Mouse (Mus musculus): ENCODE measurements around the gene Gdf11. TPM values are rescaled to one million over a fixed set of nuclear protein-coding genes. Genes with fewer than 3 reads are reported as not detected.

Gene Gdf11
- polyA plus RNA-seq, 1 experiment from 2014 or later, result 4.5 TPM

DNA sequence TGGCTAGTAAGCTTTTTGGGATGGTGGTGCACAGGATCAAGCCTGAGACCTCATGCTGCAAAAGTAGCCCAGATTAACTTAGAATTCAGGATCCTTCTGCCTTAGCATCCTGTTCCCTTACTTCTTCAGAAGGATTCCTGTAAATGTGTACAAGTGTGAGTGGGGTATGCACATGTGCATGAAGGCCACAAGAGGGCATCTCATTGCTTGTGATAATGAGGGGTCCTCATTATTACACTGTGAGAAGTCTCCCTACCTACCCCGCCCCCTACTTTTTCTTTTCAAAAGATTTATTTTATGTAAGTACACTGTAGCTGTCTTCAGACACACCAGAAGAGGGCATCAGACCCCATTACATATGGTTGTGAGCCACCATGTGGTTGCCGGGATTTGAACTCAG lies 24.0 kb upstream of the Gdf11 start:
- 95% methylated on average over 2 of the region's 2 CpGs for WGBS
- no peak for DNase-seq (ENCODE audit: low spot score)
- peaks cover 62% of the 10 kb centered on the region for H3K36me3 ChIP-seq (ENCODE audit: control insufficient read depth, insufficient read depth, low read length)

DNA sequence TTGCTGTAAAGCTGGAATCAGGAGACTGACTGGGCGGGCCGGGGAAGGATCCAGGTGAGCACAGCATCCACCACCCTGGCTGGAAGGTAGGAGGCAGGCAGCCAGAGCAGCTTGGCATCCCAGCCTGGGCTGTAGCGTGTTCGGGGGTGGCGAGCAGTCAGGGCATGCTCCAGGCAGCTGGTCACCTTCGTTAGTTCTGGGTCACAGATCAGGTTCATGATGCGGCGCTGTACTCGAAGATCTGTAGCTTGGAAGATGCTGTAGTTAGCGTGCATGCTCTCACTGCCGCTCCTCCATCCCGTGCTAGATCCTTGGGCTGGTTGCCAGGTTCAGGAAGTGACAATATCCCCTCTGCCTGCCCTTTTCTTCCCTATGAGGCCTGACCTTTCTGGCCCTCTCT lies 22.2 kb upstream of the Gdf11 start:
- Histone ChIP-seq H3K9me3 (ENCODE audit: control insufficient read depth, low read length) (no peaks in the 10 kb centered on the region), H3K27ac (ENCODE audit: low read depth) (no peak overlapping the region), H3K4me2 (ENCODE audit: low read length) (no peak overlapping the region), H3K9ac (ENCODE audit: low read length) (no peak overlapping the region), H3K4me3 (ENCODE audit: low read depth, low read length) (no peak overlapping the region), H3K27me3 (replicated peaks; ENCODE audit: control insufficient read depth, insufficient read depth, low read length) (no peaks in the 10 kb centered on the region), H3K36me3 (ENCODE audit: control insufficient read depth, insufficient read depth, low read length) (peaks cover 62% of the 10 kb centered on the region), H3K4me1 (replicated peaks; ENCODE audit: control insufficient read depth, insufficient read depth, low read length) (peaks cover 15% of the 10 kb centered on the region; the same call in 1 of the 2 replicates)
- no peak for ATAC-seq (replicated peaks; ENCODE audit: low FRiP score, low TSS enrichment, low read depth)
- no peak for DNase-seq (ENCODE audit: low spot score)
- WGBS, result 96% methylated on average over 12 of the region's 12 CpGs

More for the DNA sequence above, 24.0 kb upstream of the Gdf11 start:
- no peak overlapping the region for H3K4me3 ChIP-seq (ENCODE audit: low read depth, low read length)
- no peaks in the 10 kb centered on the region for H3K9me3 ChIP-seq (ENCODE audit: control insufficient read depth, low read length)
- H3K9ac ChIP-seq (ENCODE audit: low read length), result no peak overlapping the region
- peaks cover 12% of the 10 kb centered on the region; the same call in 1 of the 2 replicates for H3K4me1 ChIP-seq (replicated peaks; ENCODE audit: control insufficient read depth, insufficient read depth, low read length)
- H3K4me2 ChIP-seq (ENCODE audit: low read length), result no peak overlapping the region
- no peak overlapping the region for H3K27ac ChIP-seq (ENCODE audit: low read depth)
- no peaks in the 10 kb centered on the region for H3K27me3 ChIP-seq (replicated peaks; ENCODE audit: control insufficient read depth, insufficient read depth, low read length)
- ATAC-seq (replicated peaks; ENCODE audit: low FRiP score, low TSS enrichment, low read depth), result no peak

DNA sequence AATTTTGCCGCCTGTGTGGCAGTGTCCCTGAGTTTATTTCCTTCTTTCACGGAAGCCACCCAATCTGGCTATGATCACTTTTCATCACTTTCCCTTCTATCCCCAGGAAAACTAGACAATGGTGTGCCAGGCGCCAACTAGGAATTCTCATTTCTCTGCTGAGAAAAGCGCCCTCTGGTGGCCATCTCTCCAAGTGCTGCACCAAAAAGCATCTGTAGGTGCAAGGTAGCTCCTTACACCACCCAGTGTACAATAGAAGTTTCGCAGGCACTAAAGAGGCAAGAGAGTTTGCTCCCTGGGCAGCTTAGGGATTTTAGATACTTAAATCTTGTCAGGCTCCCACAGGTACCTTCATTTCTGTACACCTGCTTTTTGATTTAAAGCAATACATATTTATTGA lies 21.7 kb upstream of the Gdf11 start:
- Histone ChIP-seq H3K4me2 (ENCODE audit: low read length) (no peak overlapping the region), H3K27ac (ENCODE audit: low read depth) (no peak overlapping the region), H3K4me1 (replicated peaks; ENCODE audit: control insufficient read depth, insufficient read depth, low read length) (peaks cover 15% of the 10 kb centered on the region; the same call in 1 of the 2 replicates), H3K9ac (ENCODE audit: low read length) (no peak overlapping the region), H3K4me3 (ENCODE audit: low read depth, low read length) (no peak overlapping the region), H3K36me3 (ENCODE audit: control insufficient read depth, insufficient read depth, low read length) (peaks cover 59% of the 10 kb centered on the region), H3K27me3 (replicated peaks; ENCODE audit: control insufficient read depth, insufficient read depth, low read length) (no peaks in the 10 kb centered on the region), H3K9me3 (ENCODE audit: control insufficient read depth, low read length) (no peaks in the 10 kb centered on the region)
- ATAC-seq (replicated peaks; ENCODE audit: low FRiP score, low TSS enrichment, low read depth), result peak; percentile 20; the same call in 1 of the 2 replicates
- 10% methylated on average over 5 of the region's 5 CpGs for WGBS
- DNase-seq (ENCODE audit: low spot score), result peak; percentile 96

DNA sequence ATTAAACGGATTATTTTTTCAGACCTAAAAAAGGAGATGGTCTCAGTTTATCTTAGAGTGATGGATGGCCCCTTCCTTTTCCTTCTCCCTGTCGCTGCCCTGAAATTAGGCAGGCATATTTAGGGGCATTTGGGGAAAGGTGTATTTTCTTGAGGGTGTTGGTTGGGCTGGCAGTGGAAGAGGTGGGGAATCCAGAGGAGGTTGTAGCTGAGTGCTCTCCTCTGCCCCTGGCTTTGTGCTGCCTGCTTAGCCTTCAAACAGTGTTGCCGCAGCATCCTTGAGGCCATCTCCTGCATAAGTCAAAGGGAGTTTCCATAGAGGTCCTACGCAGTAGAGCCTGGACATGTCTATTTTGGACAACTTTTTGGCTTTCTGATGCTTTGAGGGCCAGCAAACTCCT lies 21.3 kb upstream of the Gdf11 start:
- Histone ChIP-seq H3K36me3 (ENCODE audit: control insufficient read depth, insufficient read depth, low read length) (peaks cover 55% of the 10 kb centered on the region), H3K4me1 (replicated peaks; ENCODE audit: control insufficient read depth, insufficient read depth, low read length) (peaks cover 15% of the 10 kb centered on the region; the same call in 1 of the 2 replicates), H3K27ac (ENCODE audit: low read depth) (no peak overlapping the region), H3K9ac (ENCODE audit: low read length) (no peak overlapping the region), H3K4me2 (ENCODE audit: low read length) (no peak overlapping the region), H3K4me3 (ENCODE audit: low read depth, low read length) (no peak overlapping the region), H3K27me3 (replicated peaks; ENCODE audit: control insufficient read depth, insufficient read depth, low read length) (no peaks in the 10 kb centered on the region), H3K9me3 (ENCODE audit: control insufficient read depth, low read length) (no peaks in the 10 kb centered on the region)
- DNase-seq (ENCODE audit: low spot score) (no peak), ATAC-seq (replicated peaks; ENCODE audit: low FRiP score, low TSS enrichment, low read depth) (no peak)
- 71% methylated on average over 4 of the region's 4 CpGs for WGBS

DNA sequence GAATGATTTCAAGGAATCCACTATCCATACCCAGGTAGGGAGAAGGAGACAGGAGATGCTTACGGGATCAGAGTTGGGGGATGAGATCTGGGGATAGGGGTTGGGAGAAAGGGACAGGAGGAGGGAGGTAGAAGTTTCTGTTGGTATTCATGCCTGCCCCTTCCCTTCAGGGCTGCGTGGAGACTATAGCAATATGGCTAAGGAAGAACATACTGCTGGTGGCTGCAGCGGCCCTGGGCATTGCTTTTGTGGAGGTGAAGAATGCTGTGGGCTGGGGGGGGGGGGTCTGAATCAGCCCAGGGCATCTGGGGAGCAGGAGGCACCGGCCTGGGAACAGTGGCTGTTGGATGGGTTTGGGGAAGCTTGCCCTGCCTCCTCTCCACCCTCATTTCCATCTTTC lies 20.8 kb upstream of the Gdf11 start:
- no peak overlapping the region for H3K27ac ChIP-seq (ENCODE audit: low read depth)
- no peak overlapping the region for H3K4me3 ChIP-seq (ENCODE audit: low read depth, low read length)
- 85% methylated on average over 4 of the region's 4 CpGs for WGBS
- no peaks in the 10 kb centered on the region for H3K9me3 ChIP-seq (ENCODE audit: control insufficient read depth, low read length)
- DNase-seq (ENCODE audit: low spot score), result no peak
- H3K36me3 ChIP-seq (ENCODE audit: control insufficient read depth, insufficient read depth, low read length), result peaks cover 50% of the 10 kb centered on the region
- no peak for ATAC-seq (replicated peaks; ENCODE audit: low FRiP score, low TSS enrichment, low read depth)
- H3K4me1 ChIP-seq (replicated peaks; ENCODE audit: control insufficient read depth, insufficient read depth, low read length), result peaks cover 15% of the 10 kb centered on the region; the same call in 1 of the 2 replicates
- H3K9ac ChIP-seq (ENCODE audit: low read length), result no peak overlapping the region
- H3K27me3 ChIP-seq (replicated peaks; ENCODE audit: control insufficient read depth, insufficient read depth, low read length), result no peaks in the 10 kb centered on the region
- no peak overlapping the region for H3K4me2 ChIP-seq (ENCODE audit: low read length)

DNA sequence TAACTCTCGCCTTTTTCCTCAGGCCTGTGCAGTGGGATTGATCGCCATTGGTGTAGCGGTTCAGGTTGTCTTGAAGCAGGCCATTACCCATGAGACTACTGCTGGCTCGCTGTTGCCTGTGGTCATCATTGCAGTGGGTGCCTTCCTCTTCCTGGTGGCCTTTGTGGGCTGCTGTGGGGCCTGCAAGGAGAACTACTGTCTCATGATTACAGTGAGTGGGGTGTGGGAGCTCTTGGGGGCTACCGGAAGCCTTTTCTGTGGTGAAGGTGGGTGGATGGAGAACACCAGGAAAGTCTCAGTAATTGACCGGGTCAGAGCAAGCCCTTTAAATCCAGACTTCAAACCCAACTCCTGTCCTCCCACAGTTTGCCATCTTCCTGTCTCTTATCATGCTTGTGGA lies 19.9 kb upstream of the Gdf11 start:
- peak overlapping the region; percentile 69 for H3K4me2 ChIP-seq (ENCODE audit: low read length)
- H3K36me3 ChIP-seq (ENCODE audit: control insufficient read depth, insufficient read depth, low read length), result peaks cover 41% of the 10 kb centered on the region
- no peak overlapping the region for H3K9ac ChIP-seq (ENCODE audit: low read length)
- DNase-seq (ENCODE audit: low spot score), result no peak
- H3K27me3 ChIP-seq (replicated peaks; ENCODE audit: control insufficient read depth, insufficient read depth, low read length), result no peaks in the 10 kb centered on the region
- no peak overlapping the region for H3K27ac ChIP-seq (ENCODE audit: low read depth)
- no peak for ATAC-seq (replicated peaks; ENCODE audit: low FRiP score, low TSS enrichment, low read depth)
- peaks cover 15% of the 10 kb centered on the region; the same call in 1 of the 2 replicates for H3K4me1 ChIP-seq (replicated peaks; ENCODE audit: control insufficient read depth, insufficient read depth, low read length)
- WGBS, result 89% methylated on average over 6 of the region's 6 CpGs
- no peak overlapping the region for H3K4me3 ChIP-seq (ENCODE audit: low read depth, low read length)
- H3K9me3 ChIP-seq (ENCODE audit: control insufficient read depth, low read length), result no peaks in the 10 kb centered on the region

DNA sequence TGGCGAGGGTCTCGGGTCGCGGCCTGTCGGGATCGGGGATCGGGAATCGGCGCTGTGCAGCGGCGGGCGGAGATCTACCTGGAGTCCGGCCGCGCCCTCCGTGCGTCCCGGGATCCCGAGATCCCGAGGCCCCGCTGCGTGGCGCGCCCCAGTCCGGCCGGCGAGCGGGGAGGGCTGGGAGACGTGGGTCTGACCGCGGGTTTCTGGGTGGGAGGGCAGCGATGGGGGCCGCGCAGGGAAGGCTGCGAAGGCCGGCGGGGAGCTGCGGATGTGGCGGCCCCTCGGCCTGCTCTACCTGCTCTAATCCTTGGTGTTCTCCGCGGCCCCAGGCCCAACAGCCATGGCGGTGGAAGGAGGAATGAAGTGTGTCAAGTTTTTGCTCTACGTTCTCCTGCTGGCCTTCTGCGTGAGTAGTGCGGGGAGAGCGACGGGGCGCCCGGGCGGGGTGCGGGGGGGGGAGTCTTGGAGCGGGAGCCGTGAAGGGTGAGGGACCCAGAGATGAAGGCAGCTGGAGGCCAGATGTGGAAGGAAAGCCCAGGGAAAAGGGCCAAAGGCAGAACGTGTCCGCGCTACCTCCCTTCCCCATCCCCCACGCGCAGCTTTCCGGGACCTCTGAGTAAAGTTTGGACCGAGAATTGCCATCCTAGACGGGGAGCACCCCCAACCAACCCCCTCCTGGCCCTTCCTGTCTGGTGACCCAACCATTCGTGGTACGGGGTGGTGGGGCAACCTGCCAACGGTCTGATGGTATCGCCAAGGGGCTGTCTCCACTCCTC lies 18.7 kb upstream of the Gdf11 start:
- Histone ChIP-seq H3K27me3 (replicated peaks; ENCODE audit: control insufficient read depth, insufficient read depth, low read length) (no peaks in the 10 kb centered on the region), H3K4me3 (ENCODE audit: low read depth, low read length) (peak overlapping the region; percentile 83), H3K9ac (ENCODE audit: low read length) (peak overlapping the region; percentile 97), H3K9me3 (ENCODE audit: control insufficient read depth, low read length) (no peaks in the 10 kb centered on the region), H3K36me3 (ENCODE audit: control insufficient read depth, insufficient read depth, low read length) (peaks cover 33% of the 10 kb centered on the region), H3K4me1 (replicated peaks; ENCODE audit: control insufficient read depth, insufficient read depth, low read length) (peaks cover 15% of the 10 kb centered on the region; the same call in 1 of the 2 replicates), H3K4me2 (ENCODE audit: low read length) (peak overlapping the region; percentile 69), H3K27ac (ENCODE audit: low read depth) (peak overlapping the region; percentile 89)
- WGBS, result under 1% methylated on average over 65 of the region's 66 CpGs
- ATAC-seq (replicated peaks; ENCODE audit: low FRiP score, low TSS enrichment, low read depth), result peak; percentile 28
- DNase-seq (ENCODE audit: low spot score), result peak; percentile 77

DNA sequence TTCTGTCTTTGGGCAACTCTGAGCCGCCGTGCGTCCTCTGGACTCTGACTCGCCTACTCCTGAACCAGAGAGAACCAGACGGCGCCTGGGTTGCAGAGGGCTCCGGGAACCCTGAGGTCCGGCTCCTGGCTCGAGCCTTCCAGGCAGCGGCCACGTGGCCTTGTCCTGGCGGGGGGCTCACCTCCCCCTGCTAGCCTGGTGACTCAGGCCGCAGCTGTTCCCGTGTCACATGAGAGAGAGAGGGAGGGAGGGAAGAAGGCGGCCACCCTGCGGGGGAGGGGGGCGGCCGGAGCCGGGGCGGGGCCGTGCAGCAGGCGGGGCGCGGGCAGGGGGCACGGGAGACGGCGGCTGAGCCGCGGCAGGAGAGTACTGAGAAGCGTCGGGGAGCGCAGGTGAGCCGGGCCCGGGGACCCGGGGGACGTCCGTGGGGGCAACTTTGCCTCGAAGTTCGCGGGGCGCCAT lies 18.1 kb upstream of the Gdf11 start:
- peak; percentile 82 for ATAC-seq (replicated peaks; ENCODE audit: low FRiP score, low TSS enrichment, low read depth)
- WGBS, result under 1% methylated on average over 39 of the region's 41 CpGs
- peak; percentile 92 for DNase-seq (ENCODE audit: low spot score)

More for the DNA sequence above, 18.1 kb upstream of the Gdf11 start:
- Histone ChIP-seq H3K9me3 (ENCODE audit: control insufficient read depth, low read length) (no peaks in the 10 kb centered on the region), H3K9ac (ENCODE audit: low read length) (peak overlapping the region; percentile 97), H3K27me3 (replicated peaks; ENCODE audit: control insufficient read depth, insufficient read depth, low read length) (no peaks in the 10 kb centered on the region), H3K27ac (ENCODE audit: low read depth) (peak overlapping the region; percentile 89), H3K36me3 (ENCODE audit: control insufficient read depth, insufficient read depth, low read length) (peaks cover 27% of the 10 kb centered on the region), H3K4me2 (ENCODE audit: low read length) (peak overlapping the region; percentile 69), H3K4me3 (ENCODE audit: low read depth, low read length) (peak overlapping the region; percentile 83), H3K4me1 (replicated peaks; ENCODE audit: control insufficient read depth, insufficient read depth, low read length) (peaks cover 15% of the 10 kb centered on the region; the same call in 1 of the 2 replicates)
